In genomic region chr6:146347568-146347967, GRCm38 (mm10) we compare ENCODE assay signal across 20 mouse cellular contexts.
A peak's percentile ranks its signal among the peaks of the same experiment; 100 is the strongest.
DNase-seq lines count a peak whose midpoint lies in the region; ATAC-seq and TF ChIP-seq lines count a peak whose summit lies in the region.
"Had no signal": no experiment of that assay in that cellular context is flagged by ENCODE, and none has a peak within 500 bp of the region (broad histone marks: within the 10 kb centered on the region; RNA-seq: fewer than 3 reads in every experiment).

No protein-coding gene starts in this region.

- ATAC-seq in forebrain, embryonic 14.5 days: no peak
- ATAC-seq: CD4-positive, CD25-positive, alpha-beta regulatory T cell, adult 4 months; forebrain, postnatal 0 days; intestine, postnatal 0 days had no signal

- no peaks in the 10 kb centered on the region for H3K27me3 ChIP-seq in forebrain, embryonic 10.5 days (ENCODE audit: poor library complexity, severe bottlenecking)
- H3K27me3 ChIP-seq in forebrain, embryonic 14.5 days (replicated peaks; ENCODE audit: control insufficient read depth, insufficient read depth, low read length): no peaks in the 10 kb centered on the region
- no peaks in the 10 kb centered on the region for H3K27me3 ChIP-seq in liver, adult 2 months (ENCODE audit: control insufficient read depth, insufficient read depth, low read length)
- H3K27me3 ChIP-seq: forebrain, embryonic 12.5 days; hindbrain, embryonic 12.5 days; hindbrain, embryonic 15.5 days had no signal

- H3K27ac ChIP-seq in forebrain, embryonic 10.5 days: peak overlapping the region; percentile 12; the same call in 1 of the 2 replicates
- H3K27ac ChIP-seq in forebrain, embryonic 14.5 days (ENCODE audit: low read depth, low read length): no peak overlapping the region
- no peak overlapping the region for H3K27ac ChIP-seq in liver, adult 2 months (replicated peaks; ENCODE audit: insufficient read depth, low read depth, low read length)
- H3K27ac ChIP-seq: forebrain, embryonic 12.5 days; gastrocnemius, adult 2 months; heart, adult 2 months; hindbrain, embryonic 12.5 days; hindbrain, embryonic 15.5 days had no signal

- no peaks in the 10 kb centered on the region for H3K9me3 ChIP-seq in forebrain, embryonic 10.5 days
- no peaks in the 10 kb centered on the region for H3K9me3 ChIP-seq in forebrain, embryonic 14.5 days (replicated peaks; ENCODE audit: control insufficient read depth, low read length)
- H3K9me3 ChIP-seq: forebrain, embryonic 12.5 days; hindbrain, embryonic 12.5 days; hindbrain, embryonic 15.5 days had no signal

- no peak for TF ChIP-seq CTCF in liver, adult 2 months (IDR thresholded peaks at IDR 0.05; ENCODE audit: low read depth, low read length)

- WGBS in forebrain, embryonic 10.5 days: 74% methylated on average over 4 of the region's 4 CpGs
- WGBS in forebrain, embryonic 14.5 days: 45% methylated on average over 4 of the region's 4 CpGs
- 28% methylated on average over 4 of the region's 4 CpGs for WGBS in liver, adult 2 months

- H3K4me3 ChIP-seq in forebrain, embryonic 10.5 days: no peak overlapping the region
- H3K4me3 ChIP-seq in forebrain, embryonic 14.5 days (ENCODE audit: low read depth, low read length): no peak overlapping the region
- H3K4me3 ChIP-seq in liver, adult 2 months (ENCODE audit: insufficient read depth, low read depth, low read length): no peak overlapping the region
- H3K4me3 ChIP-seq: forebrain, embryonic 12.5 days; gastrocnemius, adult 2 months; heart, adult 2 months; hindbrain, embryonic 12.5 days; hindbrain, embryonic 15.5 days had no signal

- H3K9ac ChIP-seq in forebrain, embryonic 14.5 days (ENCODE audit: low read length): no peak overlapping the region
- H3K9ac ChIP-seq in liver, adult 2 months (ENCODE audit: low read depth, low read length): no peak overlapping the region
- H3K9ac ChIP-seq: forebrain, embryonic 12.5 days; forebrain, postnatal 0 days; hindbrain, embryonic 12.5 days; hindbrain, embryonic 15.5 days had no signal

- peaks cover 13% of the 10 kb centered on the region for H3K4me1 ChIP-seq in forebrain, embryonic 10.5 days
- H3K4me1 ChIP-seq in forebrain, embryonic 14.5 days (ENCODE audit: control insufficient read depth, insufficient read depth, low read length): peaks cover 4% of the 10 kb centered on the region; the same call in 1 of the 2 replicates
- peaks cover 6% of the 10 kb centered on the region; the same call in 1 of the 2 replicates for H3K4me1 ChIP-seq in liver, adult 2 months (ENCODE audit: control insufficient read depth, insufficient read depth, low read length)

- no peaks in the 10 kb centered on the region for H3K79me2 ChIP-seq in liver, adult 2 months (ENCODE audit: control insufficient read depth, insufficient read depth, low read length)

- DNase-seq in forebrain, embryonic 10.5 days (ENCODE audit: extremely low spot score, low spot score): no peak
- DNase-seq in forebrain, embryonic 14.5 days (ENCODE audit: low spot score): no peak
- DNase-seq in liver, adult 2 months (ENCODE audit: extremely low read depth, low read depth, low spot score): peak; percentile 65
- no peak for DNase-seq in liver
- peak; percentile 59 for DNase-seq in adipocyte (ENCODE audit: low spot score)
- DNase-seq in gonadal fat pad, adult 2 months (ENCODE audit: low read depth): peak; percentile 9
- DNase-seq: adrenal gland, postnatal 25 days; cerebellum, adult 18-20 months; cerebellum, adult 9-10 months; cerebellum, postnatal 14 days; forebrain, postnatal 0 days; gastrocnemius, adult 2 months; gastrocnemius, postnatal 14 days; heart, adult 2 months had no signal

- no peak overlapping the region for H3K4me2 ChIP-seq in forebrain, embryonic 14.5 days (ENCODE audit: low read length)
- H3K4me2 ChIP-seq: forebrain, embryonic 12.5 days; heart, embryonic 11.5 days; hindbrain, embryonic 12.5 days; hindbrain, embryonic 15.5 days had no signal

- TF ChIP-seq POLR2A in liver, adult 2 months (IDR thresholded peaks at IDR 0.05; ENCODE audit: extremely low read depth, insufficient read depth, low read length): no peak

- no peaks in the 10 kb centered on the region for H3K36me3 ChIP-seq in forebrain, embryonic 10.5 days (replicated peaks)
- no peaks in the 10 kb centered on the region for H3K36me3 ChIP-seq in forebrain, embryonic 14.5 days (ENCODE audit: control insufficient read depth, insufficient read depth, low read length)
- H3K36me3 ChIP-seq in liver, adult 2 months (ENCODE audit: control insufficient read depth, insufficient read depth, low read length): peaks cover 9% of the 10 kb centered on the region; the same call in 1 of the 2 replicates
- H3K36me3 ChIP-seq: forebrain, embryonic 12.5 days; hindbrain, embryonic 12.5 days; hindbrain, embryonic 15.5 days had no signal

Comparison
In these comparisons a context has a peak if more than half of its experiments do, and no peak if none do; other contexts are left out.
1. DNase-seq: peak in liver, adult 2 months (single experiment), adipocyte (single experiment) and gonadal fat pad, adult 2 months (single experiment); none in forebrain, embryonic 10.5 days (single experiment), forebrain, embryonic 14.5 days (single experiment) and liver (single experiment).